Mouse (Mus musculus): ENCODE measurements at regions not wholly inside any gene's neighbourhood (a gene's known extent, or its start where the extent isn't known, plus 50 kb on each side); places are given as distances from the start of the nearest gene placed in this dataset.

- H3K27ac ChIP-seq (replicated peaks): peak overlapping the region; percentile 50; the same call in 1 of the 2 replicates
Observed at GRCm38 (mm10) chr1:193423653-193424075, 53.6 kb upstream of the Camk1g start.

GRCm38 (mm10) chr1:193422886-193423285, 52.8 kb upstream of the Camk1g start:
- Histone ChIP-seq H3K4me1 (peaks cover 33% of the 10 kb centered on the region), H3K27ac (replicated peaks) (0 out of 2 replicates have a peak overlapping the region, but pooled peaks have one; percentile 50), H3K4me3 (no peak overlapping the region), H3K9me3 (replicated peaks) (no peaks in the 10 kb centered on the region), H3K36me3 (no peaks in the 10 kb centered on the region), H3K27me3 (ENCODE audit: low read depth, poor library complexity, severe bottlenecking) (peaks cover 17% of the 10 kb centered on the region; the same call in 1 of the 2 replicates)
- WGBS: 64% methylated on average over 1 of the region's 1 CpGs
- no peak for DNase-seq (ENCODE audit: low spot score)

More at GRCm38 (mm10) chr1:193423653-193424075, 53.6 kb upstream of the Camk1g start:
- no peak for DNase-seq (ENCODE audit: low spot score)
- Histone ChIP-seq H3K9me3 (replicated peaks) (no peaks in the 10 kb centered on the region), H3K4me1 (peaks cover 25% of the 10 kb centered on the region), H3K4me3 (no peak overlapping the region), H3K27me3 (ENCODE audit: low read depth, poor library complexity, severe bottlenecking) (peaks cover 17% of the 10 kb centered on the region; the same call in 1 of the 2 replicates), H3K36me3 (no peaks in the 10 kb centered on the region)
- 70% methylated on average over 8 of the region's 8 CpGs for WGBS

DNA sequence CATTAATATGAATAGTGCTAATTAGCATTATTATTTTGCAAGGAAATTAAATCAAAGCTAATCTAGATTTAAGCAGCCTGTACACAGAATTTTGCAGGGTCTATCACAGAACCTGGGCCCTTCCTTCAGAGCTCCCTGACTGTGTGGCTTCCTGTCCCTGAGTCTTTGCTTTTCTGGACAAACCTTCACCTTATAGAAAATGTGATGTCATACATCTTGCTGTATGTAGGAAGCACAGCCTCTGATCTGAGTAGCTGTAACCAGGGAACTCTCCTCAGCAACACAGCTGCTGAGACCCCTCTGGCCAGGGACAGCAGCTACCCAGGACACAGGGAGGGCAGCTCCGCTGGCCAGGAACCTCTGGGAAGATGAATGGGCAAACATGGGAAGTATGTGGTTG, 51.7 kb upstream of the Camk1g start:
- no peaks in the 10 kb centered on the region for H3K36me3 ChIP-seq
- 0 out of 2 replicates have a peak, but pooled peaks cover 11% of the 10 kb centered on the region for H3K27me3 ChIP-seq (ENCODE audit: low read depth, poor library complexity, severe bottlenecking)
- WGBS: 88% methylated on average over 1 of the region's 1 CpGs
- peaks cover 36% of the 10 kb centered on the region for H3K4me1 ChIP-seq
- no peak overlapping the region for H3K4me3 ChIP-seq
- H3K9me3 ChIP-seq (replicated peaks): no peaks in the 10 kb centered on the region
- H3K27ac ChIP-seq (replicated peaks): no peak overlapping the region
- DNase-seq (ENCODE audit: low spot score): no peak

DNA sequence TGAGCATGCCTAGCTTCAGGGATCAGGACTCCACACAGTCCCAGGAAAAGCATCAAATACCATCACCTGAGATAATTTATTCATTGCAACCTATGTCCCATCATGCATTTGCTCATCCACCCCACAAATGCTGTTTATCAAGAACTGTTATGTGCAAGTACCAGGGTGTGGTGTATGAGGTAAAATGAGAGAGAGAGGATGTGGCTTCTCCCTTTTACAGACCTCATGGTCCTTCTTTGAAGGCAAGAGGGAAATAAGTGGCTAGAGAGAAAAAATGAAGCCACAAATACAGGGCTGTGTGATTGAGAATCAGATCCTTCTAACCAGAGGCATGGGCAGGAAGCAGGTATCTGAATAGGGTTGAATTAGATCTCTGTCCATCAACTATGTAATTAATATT, 51.3 kb upstream of the Camk1g start:
- H3K4me3 ChIP-seq: no peak overlapping the region
- H3K36me3 ChIP-seq: no peaks in the 10 kb centered on the region
- H3K4me1 ChIP-seq: peaks cover 36% of the 10 kb centered on the region
- no peaks in the 10 kb centered on the region for H3K9me3 ChIP-seq (replicated peaks)
- H3K27ac ChIP-seq (replicated peaks): no peak overlapping the region
- 0 out of 2 replicates have a peak, but pooled peaks cover 7% of the 10 kb centered on the region for H3K27me3 ChIP-seq (ENCODE audit: low read depth, poor library complexity, severe bottlenecking)
- no peak for DNase-seq (ENCODE audit: low spot score)

MicroRNAs encoded in the stretch of these regions (microRNA counts, 519-probe panel; counts per million panel counts)
- 7,404 counts per million, percentile 75 among the panel's probes with 10 or more counts for microRNA mmu-miR-205

Small RNAs in the stretch of these regions (microRNA-seq; reads per million reads assigned to microRNA genes)
- gene Mir205: 1,622 reads per million, percentile 81 among the genes with 10 or more reads in this experiment

Data from midbrain, embryonic 10.5 days (tissue).